Mouse (Mus musculus) testis, adult 2 months (tissue): Measurements from ENCODE around the gene Tex26.

Experiments
- CTCF ChIP-seq: fragments of 200-500 bp; IDR thresholded peaks from 2 replicates; pipeline ENCODE4 v1.5.1; 2012; ENCODE audit warnings: low read depth, mild to moderate bottlenecking, inconsistent platforms, low read length, moderate library complexity; ENCODE audit not compliant: control insufficient read depth, insufficient read depth, insufficient replicate concordance
- POLR2A ChIP-seq: fragments of 200-500 bp; IDR thresholded peaks from 2 replicates; pipeline ENCODE4 v1.6.1; 2012; ENCODE audit warnings: low read depth, mild to moderate bottlenecking, inconsistent platforms, low read length, moderate library complexity; ENCODE audit not compliant: control insufficient read depth

DNA sequence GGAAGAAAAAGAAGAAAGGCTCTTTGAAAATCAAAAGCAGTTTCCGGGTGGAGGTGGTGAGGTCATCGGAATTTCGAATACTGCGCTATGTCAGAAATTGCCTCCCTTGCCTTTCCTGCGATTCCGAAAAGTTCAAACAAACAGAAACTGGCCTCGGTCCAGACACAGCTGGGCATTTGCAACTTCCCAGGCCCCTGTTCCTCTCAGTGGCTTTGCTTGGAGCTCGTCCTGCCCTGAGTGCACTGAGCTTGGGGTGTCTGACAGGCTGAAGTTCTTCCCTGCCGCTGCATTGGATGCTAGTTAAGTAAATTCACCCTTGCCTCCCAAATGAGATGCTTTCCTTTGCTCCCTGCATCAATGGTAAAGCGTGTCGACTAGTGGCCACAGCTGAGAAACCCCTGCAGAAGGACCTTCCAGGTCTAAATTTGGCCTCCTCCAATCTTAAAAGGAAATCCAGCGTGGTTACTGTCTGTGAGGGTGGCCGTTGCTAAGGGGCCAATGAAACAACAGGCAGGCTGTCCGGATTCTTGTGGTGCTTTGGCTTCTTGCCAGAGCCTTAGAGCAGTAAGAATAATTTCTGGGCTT lies 74.7 kb downstream of the Tex26 start:
- no peak for TF ChIP-seq POLR2A
- TF ChIP-seq CTCF: no peak
